20 mouse cellular contexts compared by ENCODE assay signal in genomic region chr14:99674399-99674798, GRCm38 (mm10).
DNase-seq lines count a peak whose midpoint lies in the region; ATAC-seq and TF ChIP-seq lines count a peak whose summit lies in the region.
"Had no signal": no experiment of that assay in that cellular context is flagged by ENCODE, and none has a peak within 500 bp of the region (broad histone marks: within the 10 kb centered on the region; RNA-seq: fewer than 3 reads in every experiment).

No protein-coding gene starts in this region.

- no peaks in the 10 kb centered on the region for H3K4me1 ChIP-seq in lung, embryonic 14.5 days (ENCODE audit: insufficient read depth)
- H3K4me1 ChIP-seq: embryonic facial prominence, embryonic 10.5 days; embryonic facial prominence, embryonic 12.5 days; forebrain, embryonic 13.5 days; forebrain, embryonic 15.5 days had no signal

- no peaks in the 10 kb centered on the region for H3K36me3 ChIP-seq in lung, embryonic 14.5 days (ENCODE audit: insufficient read depth)
- H3K36me3 ChIP-seq: embryonic facial prominence, embryonic 10.5 days; embryonic facial prominence, embryonic 12.5 days; forebrain, embryonic 15.5 days had no signal

- H3K9me3 ChIP-seq in lung, embryonic 14.5 days (ENCODE audit: low read depth, low read length), result no peaks in the 10 kb centered on the region
- H3K9me3 ChIP-seq: embryonic facial prominence, embryonic 10.5 days; embryonic facial prominence, embryonic 12.5 days; forebrain, embryonic 13.5 days; forebrain, embryonic 15.5 days had no signal

- no peak overlapping the region for H3K4me3 ChIP-seq in lung, embryonic 14.5 days (ENCODE audit: low read depth, low read length)
- H3K4me3 ChIP-seq: embryonic facial prominence, embryonic 10.5 days; embryonic facial prominence, embryonic 12.5 days; forebrain, embryonic 13.5 days; forebrain, embryonic 15.5 days had no signal

- peak; percentile 16 for DNase-seq in lung, embryonic 14.5 days
- DNase-seq in lung, postnatal 14 days, result no peak
- DNase-seq in lung, postnatal 36 days, result peak; percentile 6
- DNase-seq in lung, postnatal 10 days, result no peak
- DNase-seq in spleen, postnatal 36 days (ENCODE audit: low spot score in 2 of 2), result no peak
- DNase-seq: adrenal gland, adult 8-10 months; adrenal gland, postnatal 14 days; adrenal gland, postnatal 36 days; cerebellum, adult 11-12 months; cerebellum, adult 2 months; cerebellum, adult 9-10 months; cerebellum, postnatal 10 days; cerebellum, postnatal 25 days; forebrain, postnatal 0 days had no signal

- no peak overlapping the region for H3K27ac ChIP-seq in lung, embryonic 14.5 days (ENCODE audit: low read depth)
- H3K27ac ChIP-seq: embryonic facial prominence, embryonic 10.5 days; embryonic facial prominence, embryonic 12.5 days; forebrain, embryonic 13.5 days; forebrain, embryonic 15.5 days had no signal

- WGBS in lung, embryonic 14.5 days, result 24% methylated on average over 3 of the region's 3 CpGs

- H3K4me2 ChIP-seq in lung, embryonic 14.5 days, result no peak overlapping the region
- H3K4me2 ChIP-seq: embryonic facial prominence, embryonic 12.5 days; forebrain, embryonic 13.5 days; forebrain, embryonic 15.5 days had no signal

- no peak overlapping the region for H3K9ac ChIP-seq in lung, embryonic 14.5 days
- H3K9ac ChIP-seq: embryonic facial prominence, embryonic 12.5 days; forebrain, embryonic 13.5 days; forebrain, embryonic 15.5 days; forebrain, postnatal 0 days had no signal

- no peak for ATAC-seq in lung, embryonic 14.5 days (ENCODE audit: insufficient read depth)
- ATAC-seq: activated CD4-positive, CD25-positive, alpha-beta regulatory T cell, adult 4 months; forebrain, embryonic 13.5 days; forebrain, embryonic 15.5 days; forebrain, postnatal 0 days; Patski had no signal

- TF ChIP-seq CTCF in lung, embryonic 14.5 days (IDR thresholded peaks at IDR 0.05; ENCODE audit: low read depth), result no peak

- H3K27me3 ChIP-seq in lung, embryonic 14.5 days (ENCODE audit: insufficient read depth, low read length), result no peaks in the 10 kb centered on the region
- H3K27me3 ChIP-seq: embryonic facial prominence, embryonic 12.5 days; forebrain, embryonic 13.5 days; forebrain, embryonic 15.5 days; Patski had no signal

Comparison
In these comparisons a context has a peak if more than half of its experiments do, and no peak if none do; other contexts are left out.
1. DNase-seq: peak in lung, embryonic 14.5 days (single experiment) and lung, postnatal 36 days (single experiment); none in lung, postnatal 14 days (single experiment), lung, postnatal 10 days (single experiment) and spleen, postnatal 36 days (0 of 2).